Mouse (Mus musculus): Measurements from ENCODE around the gene Ankrd28. TPM values are rescaled to one million over a fixed set of nuclear protein-coding genes. Genes with fewer than 3 reads are reported as not detected.

Gene Ankrd28
- total RNA-seq, 2 experiments from 2014 or later, result 48.8 to 52.3 TPM

GRCm38 (mm10) chr14:31715669-31716068 is 114.8 kb downstream of the Ankrd28 start:
- DNase-seq, result no peak

- DNase-seq, result no peak
These were observed 121.1 kb downstream of the Ankrd28 start for GRCm38 (mm10) chr14:31709343-31709742.

- DNase-seq, result no peak
These were observed 130.1 kb downstream of the Ankrd28 start for GRCm38 (mm10) chr14:31700376-31700775.

GRCm38 (mm10) chr14:31697755-31698154 is 132.7 kb downstream of the Ankrd28 start:
- DNase-seq, result no peak

- DNase-seq, result peak; percentile 20
These were observed 133.1 kb downstream of the Ankrd28 start for GRCm38 (mm10) chr14:31697346-31697745.

- no peak for DNase-seq
These were observed 133.5 kb downstream of the Ankrd28 start for GRCm38 (mm10) chr14:31696985-31697303.

- no peak for DNase-seq
These were observed 134.1 kb downstream of the Ankrd28 start for GRCm38 (mm10) chr14:31696206-31696984.

- DNase-seq, result no peak
These were observed 137.9 kb downstream of the Ankrd28 start for GRCm38 (mm10) chr14:31692536-31692935.

- no peak for DNase-seq
These were observed 144.2 kb downstream of the Ankrd28 start for GRCm38 (mm10) chr14:31686231-31686630.

GRCm38 (mm10) chr14:31685680-31686079 is 144.8 kb downstream of the Ankrd28 start:
- DNase-seq, result no peak

GRCm38 (mm10) chr14:31684343-31685040 is 146.0 kb downstream of the Ankrd28 start:
- DNase-seq, result no peak

- DNase-seq, result no peak
These were observed 146.8 kb downstream of the Ankrd28 start for GRCm38 (mm10) chr14:31683610-31684009.

GRCm38 (mm10) chr14:31681931-31682555 is 148.4 kb downstream of the Ankrd28 start:
- DNase-seq, result no peak

- no peak for DNase-seq
These were observed 149.2 kb downstream of the Ankrd28 start for GRCm38 (mm10) chr14:31681291-31681690.

- no peak for DNase-seq
These were observed 149.8 kb downstream of the Ankrd28 start for GRCm38 (mm10) chr14:31680656-31681055.

GRCm38 (mm10) chr14:31671635-31672320 is 158.7 kb downstream of the Ankrd28 start:
- DNase-seq, result no peak

- DNase-seq, result peak; percentile 66
These were observed 160.6 kb downstream of the Ankrd28 start for GRCm38 (mm10) chr14:31669642-31670490.

- peak; percentile 81 for DNase-seq
These were observed 161.3 kb downstream of the Ankrd28 start for GRCm38 (mm10) chr14:31669161-31669611.

- DNase-seq, result peak; percentile 12
These were observed 162.1 kb downstream of the Ankrd28 start for GRCm38 (mm10) chr14:31668326-31668725.

GRCm38 (mm10) chr14:31667741-31668140 is 162.7 kb downstream of the Ankrd28 start:
- DNase-seq, result peak; percentile 5

GRCm38 (mm10) chr14:31666931-31667705 is 163.3 kb downstream of the Ankrd28 start:
- DNase-seq, result no peak
